7 mouse cellular contexts compared by ENCODE assay signal in genomic region chr2:181159771-181160170, GRCm38 (mm10). TPM values are rescaled to one million over a fixed set of nuclear protein-coding genes. Genes with fewer than 3 reads are reported as not detected.
DNase-seq lines count a peak whose midpoint lies in the region; ATAC-seq and TF ChIP-seq lines count a peak whose summit lies in the region.

No protein-coding gene starts in this region.

- no peaks in the 10 kb centered on the region for H3K9me3 ChIP-seq in ES-E14 (ENCODE audit: control insufficient read depth, insufficient read depth, low read depth, low read length)
- no peaks in the 10 kb centered on the region for H3K9me3 ChIP-seq in forebrain, postnatal 0 days (ENCODE audit: low read length)

- in situ Hi-C loops in ES-E14 (cut with MboI; ENCODE audit: low sequenced_read_pairs in 2 of 2, unreplicated experiment in 2 of 2) = no loop called here

- peaks cover 0 to 3% of the 10 kb centered on the region in 2 experiments; a peak in 1 of 4 replicates for H3K4me1 ChIP-seq in ES-E14 (ENCODE audit: control insufficient read depth in 2 of 2, insufficient read depth in 2 of 2, low read length in 2 of 2, poor library complexity in 1 of 2)
- H3K4me1 ChIP-seq in forebrain, postnatal 0 days (ENCODE audit: insufficient read depth) = peaks cover 43% of the 10 kb centered on the region
- no peaks in the 10 kb centered on the region for H3K4me1 ChIP-seq in thymus, adult 2 months (replicated peaks; ENCODE audit: control insufficient read depth, insufficient read depth, low read length)

- peak; percentile 40 for DNase-seq in ES-E14 (ENCODE audit: low read depth, low spot score)
- peak; percentile 68 for DNase-seq in brain, embryonic 18.5 days (ENCODE audit: low read depth, low spot score)
- peak; percentile 88 for DNase-seq in forebrain, postnatal 0 days
- DNase-seq in left cerebral cortex, postnatal 25 days (ENCODE audit: low spot score in 2 of 2) = peak; percentile 80 to 92
- DNase-seq in skeletal muscle tissue, adult 2 months (ENCODE audit: low read depth, low spot score) = peak; percentile 43
- DNase-seq in thymus, adult 2 months = no peak

- TF ChIP-seq CTCF in forebrain, postnatal 0 days (IDR thresholded peaks at IDR 0.05; ENCODE audit: low read depth) = no peak
- TF ChIP-seq CTCF in thymus, adult 2 months (IDR thresholded peaks at IDR 0.05; ENCODE audit: borderline replicate concordance, control insufficient read depth, extremely low read depth, insufficient read depth, low read length, poor library complexity) = no peak

- peak overlapping the region; percentile 41 for H3K4me2 ChIP-seq in forebrain, postnatal 0 days (ENCODE audit: low read depth)

- no peak for TF ChIP-seq POLR2A in thymus, adult 2 months (IDR thresholded peaks at IDR 0.05; ENCODE audit: control insufficient read depth, extremely low read depth, insufficient read depth, low read length, poor library complexity)

- WGBS in forebrain, postnatal 0 days = 0% methylated on average over 2 of the region's 2 CpGs
- WGBS in thymus, adult 2 months = 40% methylated on average over 2 of the region's 2 CpGs

- no peak overlapping the region for H3K27ac ChIP-seq in ES-E14 (ENCODE audit: insufficient read depth, low read depth, low read length, poor library complexity, severe bottlenecking)
- H3K27ac ChIP-seq in forebrain, postnatal 0 days (ENCODE audit: low read depth, low read length) = peak overlapping the region; percentile 91
- H3K27ac ChIP-seq in thymus, adult 2 months (ENCODE audit: control insufficient read depth, insufficient read depth, low read length) = no peak overlapping the region

- no peaks in the 10 kb centered on the region for H3K27me3 ChIP-seq in forebrain, postnatal 0 days (ENCODE audit: insufficient read depth, low read length)
- peaks cover 14% of the 10 kb centered on the region; the same call in 1 of the 2 replicates for H3K27me3 ChIP-seq in thymus, adult 2 months (ENCODE audit: control insufficient read depth, insufficient read depth, low read length)

- no peak overlapping the region for H3K4me3 ChIP-seq in ES-E14 (ENCODE audit: insufficient read depth in 1 of 2, low read depth in 1 of 2, low read length in 2 of 2, poor library complexity in 1 of 2, severe bottlenecking in 1 of 2)
- no peak overlapping the region for H3K4me3 ChIP-seq in forebrain, postnatal 0 days (ENCODE audit: low read depth, low read length)
- H3K4me3 ChIP-seq in thymus, adult 2 months (ENCODE audit: control insufficient read depth, insufficient read depth, low read length) = no peak overlapping the region

- intact Hi-C loops in left cerebral cortex, postnatal 25 days (cut with DNase I) = no loop called here

- H3K9ac ChIP-seq in ES-E14 (ENCODE audit: insufficient read depth, low read depth, low read length, poor library complexity, severe bottlenecking) = no peak overlapping the region
- peak overlapping the region; percentile 47 for H3K9ac ChIP-seq in forebrain, postnatal 0 days

- peak; percentile 92 for ATAC-seq in forebrain, postnatal 0 days
- ATAC-seq in CD4-positive, CD25-positive, alpha-beta regulatory T cell, adult 4 months = no peak

- H3K36me3 ChIP-seq in ES-E14 (ENCODE audit: control insufficient read depth, insufficient read depth, low read length, poor library complexity, severe bottlenecking) = no peaks in the 10 kb centered on the region
- no peaks in the 10 kb centered on the region for H3K36me3 ChIP-seq in forebrain, postnatal 0 days (ENCODE audit: insufficient read depth)
- H3K36me3 ChIP-seq in thymus, adult 2 months (ENCODE audit: control insufficient read depth, insufficient read depth, low read length) = no peaks in the 10 kb centered on the region

TF ChIP-seq in ES-E14, 5 proteins besides CTCF, POLR2A, EP300 and RAD21:
- no peak for TF ChIP-seq ZC3H11A (IDR thresholded peaks at IDR 0.05; ENCODE audit: borderline replicate concordance, low read depth, low read length)
- no peak for TF ChIP-seq ZNF384 (IDR thresholded peaks at IDR 0.05; ENCODE audit: low read depth, low read length)
- TF ChIP-seq HCFC1 (IDR thresholded peaks at IDR 0.05; ENCODE audit: borderline replicate concordance, insufficient read depth, low read length) = no peak
- no peak for TF ChIP-seq MAFK (IDR thresholded peaks at IDR 0.05; ENCODE audit: insufficient read depth, low read depth, low read length)
- no peak for TF ChIP-seq CHD2 (IDR thresholded peaks at IDR 0.05; ENCODE audit: low read depth, low read length)

RNA-seq across cellular contexts. Expression of gene Eef1a2, which starts 3.0 kb away (rescaled TPM):
- 0.76 and 0.95 TPM in 2 replicates for total RNA-seq in ES-E14 (2012; rRNA removed)
- 215 and 218 TPM in 2 replicates for total RNA-seq in forebrain, postnatal 0 days (2014; rRNA removed)
- 12.8 and 17.5 TPM in 2 replicates for polyA plus RNA-seq in forebrain, postnatal 0 days (2015; fragmentation: Nextera tagmentation; extraction: Ambion mirVana)
- total RNA-seq in left cerebral cortex, postnatal 25 days (2021) = 1,000 to 10,000 TPM; 1,322 to 1,385 TPM
- 2.7 and 42.5 TPM in 2 replicates for polyA plus RNA-seq in thymus, adult 2 months (2012; rRNA removed)
- polyA plus RNA-seq in CD4-positive, CD25-positive, alpha-beta regulatory T cell, adult 4 months (2017; shearing (Covaris generic)) = not detected

RNA-seq across cellular contexts. Expression of gene Kcnq2, which starts 24.7 kb away (rescaled TPM):
- total RNA-seq in ES-E14 (2012; rRNA removed) = 4.6 and 11.6 TPM in 2 replicates
- total RNA-seq in forebrain, postnatal 0 days (2014; rRNA removed) = 113 and 134 TPM in 2 replicates
- 24.7 and 31.7 TPM in 2 replicates for polyA plus RNA-seq in forebrain, postnatal 0 days (2015; fragmentation: Nextera tagmentation; extraction: Ambion mirVana)
- 100 to 1,000 TPM; 227 to 240 TPM for total RNA-seq in left cerebral cortex, postnatal 25 days (2021)
- 0.24 and 0.32 TPM in 2 replicates for polyA plus RNA-seq in thymus, adult 2 months (2012; rRNA removed)
- not detected for polyA plus RNA-seq in CD4-positive, CD25-positive, alpha-beta regulatory T cell, adult 4 months (2017; shearing (Covaris generic))

RNA-seq across cellular contexts. Expression of gene Ppdpf, which starts 27.3 kb away (rescaled TPM):
- total RNA-seq in ES-E14 (2012; rRNA removed) = 67.1 and 71.8 TPM in 2 replicates
- 239 and 264 TPM in 2 replicates for total RNA-seq in forebrain, postnatal 0 days (2014; rRNA removed)
- 402 and 447 TPM in 2 replicates for polyA plus RNA-seq in forebrain, postnatal 0 days (2015; fragmentation: Nextera tagmentation; extraction: Ambion mirVana)
- total RNA-seq in left cerebral cortex, postnatal 25 days (2021) = 10 to 100 TPM; 95.9 to 97.3 TPM
- polyA plus RNA-seq in thymus, adult 2 months (2012; rRNA removed) = 191 and 219 TPM in 2 replicates
- polyA plus RNA-seq in CD4-positive, CD25-positive, alpha-beta regulatory T cell, adult 4 months (2017; shearing (Covaris generic)) = 100 to 1,000 TPM; 138 to 145 TPM

RNA-seq across cellular contexts. Expression of gene Ptk6, which starts 42.8 kb away (rescaled TPM):
- 0.11 and 0.22 TPM in 2 replicates for total RNA-seq in ES-E14 (2012; rRNA removed)
- total RNA-seq in forebrain, postnatal 0 days (2014; rRNA removed) = not detected in 2 replicates
- not detected in 2 replicates for polyA plus RNA-seq in forebrain, postnatal 0 days (2015; fragmentation: Nextera tagmentation; extraction: Ambion mirVana)
- total RNA-seq in left cerebral cortex, postnatal 25 days (2021) = under 1 TPM in 1 of 2 experiments, not detected in 1; 0.09 TPM
- polyA plus RNA-seq in thymus, adult 2 months (2012; rRNA removed) = 0.22 and 0.32 TPM in 2 replicates
- under 1 TPM in 1 of 2 experiments, not detected in 1; 0.08 TPM for polyA plus RNA-seq in CD4-positive, CD25-positive, alpha-beta regulatory T cell, adult 4 months (2017; shearing (Covaris generic))

RNA-seq across cellular contexts. Expression of gene Srms, which starts 53.2 kb away (rescaled TPM):
- 0.67 and 0.79 TPM in 2 replicates for total RNA-seq in ES-E14 (2012; rRNA removed)
- 0.15 and 0.43 TPM in 2 replicates for total RNA-seq in forebrain, postnatal 0 days (2014; rRNA removed)
- 0.10 TPM in 1 of 2 replicates, not detected in the other for polyA plus RNA-seq in forebrain, postnatal 0 days (2015; fragmentation: Nextera tagmentation; extraction: Ambion mirVana)
- total RNA-seq in left cerebral cortex, postnatal 25 days (2021) = under 1 TPM in 1 of 2 experiments, not detected in 1; 0.21 TPM
- 0.71 and 0.86 TPM in 2 replicates for polyA plus RNA-seq in thymus, adult 2 months (2012; rRNA removed)
- under 1 TPM; 0.42 to 0.70 TPM for polyA plus RNA-seq in CD4-positive, CD25-positive, alpha-beta regulatory T cell, adult 4 months (2017; shearing (Covaris generic))

Comparison
In these comparisons a context has a peak if more than half of its experiments do, and no peak if none do; other contexts are left out.
1. RNA of gene Eef1a2, which starts 3.0 kb away (total RNA-seq): 1,322 to 1,385 TPM in left cerebral cortex, postnatal 25 days and 215 to 218 TPM in forebrain, postnatal 0 days; 0.76 to 0.95 TPM in ES-E14; every median in the first group is over 100 times any median in the second.